In genomic region chr5:136987934-136988271, GRCm38 (mm10) we compare ENCODE assay signal across 8 mouse cellular contexts. TPM values are rescaled to one million over a fixed set of nuclear protein-coding genes. Genes with fewer than 3 reads are reported as not detected.
DNase-seq lines count a peak whose midpoint lies in the region; ATAC-seq and TF ChIP-seq lines count a peak whose summit lies in the region.

Gene Znhit1 (minus strand): TSS chr5:136988021.

- H3K4me2 ChIP-seq in midbrain, embryonic 15.5 days = peak within 1 kb of the TSS; percentile 90

- TF ChIP-seq CTCF in spleen, adult 2 months (IDR thresholded peaks at IDR 0.05; ENCODE audit: extremely low read depth, insufficient read depth, insufficient read length, insufficient replicate concordance) = no peak

- TF ChIP-seq POLR2A in spleen, adult 2 months (IDR thresholded peaks at IDR 0.05; ENCODE audit: low read depth, low read length) = no peak

- 0 out of 2 replicates have a peak, but pooled peaks have one; percentile 4 for ATAC-seq in midbrain, embryonic 15.5 days (replicated peaks)

- peak within 1 kb of the TSS; percentile 100 for H3K9ac ChIP-seq in midbrain, embryonic 15.5 days

- 5% methylated on average over 12 of the region's 12 CpGs for WGBS in spleen, adult 2 months
- WGBS in midbrain, embryonic 15.5 days = 4% methylated on average over 12 of the region's 12 CpGs

- H3K27me3 ChIP-seq in spleen, adult 2 months (ENCODE audit: control insufficient read depth, insufficient read depth, low read length) = no peaks in the 10 kb centered on the region
- no peaks in the 10 kb centered on the region for H3K27me3 ChIP-seq in midbrain, embryonic 15.5 days (replicated peaks)

- H3K4me1 ChIP-seq in spleen, adult 2 months (ENCODE audit: control insufficient read depth, insufficient read depth, insufficient read length) = peaks cover 2% of the 10 kb centered on the region; the same call in 1 of the 2 replicates
- peaks cover 22% of the 10 kb centered on the region for H3K4me1 ChIP-seq in midbrain, embryonic 15.5 days

- H3K36me3 ChIP-seq in spleen, adult 2 months (ENCODE audit: control insufficient read depth, insufficient read depth, low read length) = peaks cover 12% of the 10 kb centered on the region
- peaks cover 36% of the 10 kb centered on the region for H3K36me3 ChIP-seq in midbrain, embryonic 15.5 days (replicated peaks)

- no peak for DNase-seq in spleen, adult 2 months (ENCODE audit: low read depth in 1 of 2, low spot score in 2 of 2)
- DNase-seq in spleen, adult 18-20 months = no peak
- DNase-seq in c-Kit-positive CD71-positive TER-119-positive erythroid progenitor cells, embryonic 14.5 days (ENCODE audit: low spot score) = peak; percentile 29
- no peak for DNase-seq in heart, adult 8-10 months (ENCODE audit: low spot score)
- DNase-seq in layer of hippocampus, postnatal 25 days (ENCODE audit: extremely low spot score in 1 of 2, low spot score in 1 of 2) = no peak
- no peak for DNase-seq in cerebellum, adult 9-10 months
- DNase-seq in lung, adult 18-20 months = no peak

- H3K27ac ChIP-seq in spleen, adult 2 months (ENCODE audit: insufficient read depth, low read length) = peak within 1 kb of the TSS; percentile 58
- peak within 1 kb of the TSS; percentile 96 for H3K27ac ChIP-seq in midbrain, embryonic 15.5 days

- peak within 1 kb of the TSS; percentile 76 for H3K4me3 ChIP-seq in spleen, adult 2 months (ENCODE audit: extremely low read depth, insufficient read depth, insufficient read length)
- H3K4me3 ChIP-seq in midbrain, embryonic 15.5 days = peak within 1 kb of the TSS; percentile 98

- H3K9me3 ChIP-seq in midbrain, embryonic 15.5 days = no peaks in the 10 kb centered on the region

RNA-seq across cellular contexts. Expression of gene Znhit1, which starts in this region (rescaled TPM):
- 32.4 and 41.5 TPM in 2 replicates for polyA plus RNA-seq in spleen, adult 2 months (2012; rRNA removed)
- 10 to 100 TPM; 65.8 to 76.4 (median 71.6) TPM for total RNA-seq in heart, adult 8-10 months (2022)
- total RNA-seq in layer of hippocampus, postnatal 25 days (2021) = 10 to 100 TPM; 75.4 to 90.7 TPM
- 131 and 132 TPM in 2 replicates for polyA plus RNA-seq in midbrain, embryonic 15.5 days (2015; fragmentation: Nextera tagmentation; extraction: Ambion mirVana)
